Mouse (Mus musculus): Measurements from ENCODE around the gene Iqgap3.

DNA sequence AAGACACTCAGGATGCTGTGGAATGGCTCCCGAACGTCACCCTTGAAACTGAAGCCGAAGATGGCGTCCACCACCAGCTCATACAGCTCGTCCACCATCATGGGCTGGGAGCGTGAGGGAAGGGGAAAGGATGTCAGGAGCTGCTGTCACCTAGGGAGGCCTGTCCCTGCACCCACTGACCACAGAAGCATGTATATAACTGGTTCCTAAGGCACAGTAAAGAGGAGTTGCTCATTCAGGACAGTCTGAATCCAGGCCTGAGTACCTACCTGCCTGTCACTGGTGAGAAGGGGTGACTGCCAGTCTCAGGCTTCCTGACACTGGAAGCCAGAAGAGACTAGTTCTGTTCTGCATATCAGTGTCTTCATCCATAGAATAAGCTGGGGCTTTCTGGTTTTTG lies 24.7 kb upstream of the Iqgap3 start:
- TF ChIP-seq CTCF (IDR thresholded peaks at IDR 0.05; ENCODE audit: extremely low read depth, insufficient read depth, low read length) (no peak), POLR2A (IDR thresholded peaks at IDR 0.05; ENCODE audit: extremely low read depth, insufficient read depth, low read length) (no peak)
